Mouse (Mus musculus) T-helper 1 cell (primary cell): ENCODE results near the gene Tmem256.

Source experiments
- in situ Hi-C: fragments of 300-600 bp; cut with MboI, MseI; formaldehyde crosslinking; loops from one replicate; pipeline ENCODE4 v1.15.1; 2025; ENCODE audit warnings: high pct_unique_total_duplicates

Gene Tmem256

DNA sequence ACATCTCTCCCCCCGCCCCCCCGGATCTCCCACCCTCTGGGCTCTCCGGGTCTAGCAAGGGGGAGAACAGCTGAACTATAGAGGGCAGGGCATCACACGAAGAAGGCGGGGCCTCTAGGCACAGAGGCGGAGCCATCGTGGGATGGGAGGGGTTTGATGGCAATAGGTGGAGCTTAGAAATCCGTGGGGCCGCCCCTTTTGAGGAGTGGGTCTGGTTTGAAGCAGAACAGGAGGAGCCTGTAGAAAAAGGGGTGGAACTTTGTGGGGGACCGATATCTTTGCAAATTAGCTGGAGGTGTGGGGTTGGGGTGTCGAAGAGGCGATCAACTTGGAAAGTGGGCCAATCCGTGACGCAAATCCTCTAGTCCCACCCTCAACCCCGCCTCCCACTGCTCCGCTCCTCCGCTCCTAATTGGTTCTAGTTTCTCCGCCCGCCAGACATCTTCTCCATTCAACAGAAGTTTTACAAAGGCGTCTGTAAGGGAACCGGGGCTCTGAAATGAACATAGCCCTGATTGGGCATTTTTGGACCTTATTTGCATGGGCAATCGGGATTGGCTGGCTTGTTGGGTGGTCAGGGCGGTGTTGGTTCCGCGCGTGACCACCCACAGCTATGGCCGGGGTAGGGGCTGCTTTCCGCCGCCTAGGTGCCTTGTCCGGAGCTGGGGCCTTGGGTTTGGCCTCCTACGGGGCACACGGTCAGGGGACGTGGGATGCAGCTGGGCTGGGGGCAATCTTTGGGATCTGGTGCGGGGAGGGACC lies at the start of gene Tmem256:
TSS of gene Tmem256 (plus strand) at position 563 of the 762 bp plus-strand sequence.
- in situ Hi-C loops: no loop called here

GRCm38 (mm10) chr11:69789431-69789830 lies 48.9 kb upstream of the Tmem256 start:
- in situ Hi-C loops: no loop called here

DNA sequence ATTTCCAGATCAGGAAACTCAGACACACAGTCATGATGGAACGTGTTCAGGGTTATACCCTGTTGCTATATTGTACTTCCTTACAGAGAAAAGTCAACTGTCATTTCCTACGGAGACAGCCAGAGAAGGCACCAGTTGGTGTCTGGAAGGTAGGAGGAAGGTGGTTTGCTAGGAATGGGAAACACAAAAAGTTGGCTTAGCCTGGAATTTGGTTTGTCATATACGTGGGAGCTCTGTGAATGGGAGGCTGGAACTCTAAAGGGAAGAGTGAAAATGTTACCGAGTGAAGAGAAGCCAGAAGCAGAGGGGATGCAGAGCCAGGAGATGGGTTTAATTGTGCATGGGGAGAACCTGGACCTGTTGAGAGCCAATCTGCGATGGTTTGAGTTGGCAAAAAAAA lies 46.9 kb upstream of the Tmem256 start:
- in situ Hi-C loops: no loop called here

DNA sequence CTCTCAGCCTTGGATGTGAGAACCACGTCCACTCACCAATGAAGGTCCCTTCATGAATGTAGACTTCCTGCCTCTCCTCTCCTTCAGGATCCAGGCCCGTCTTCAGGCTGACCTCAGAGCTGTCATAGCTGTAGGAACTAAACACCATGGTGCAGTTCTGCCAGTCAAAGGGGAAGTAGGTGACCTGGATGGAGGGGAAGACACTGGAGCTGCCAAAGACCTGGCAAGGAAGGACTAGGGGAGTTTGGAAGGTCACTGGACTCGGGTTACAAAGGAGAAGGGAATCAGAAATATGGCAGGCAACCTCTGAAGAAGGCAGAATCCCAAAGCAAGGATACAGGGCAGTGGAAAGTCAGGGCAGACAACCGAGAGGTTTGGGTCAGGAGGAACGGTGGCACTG lies 44.9 kb upstream of the Tmem256 start:
- in situ Hi-C loops: no loop called here

DNA sequence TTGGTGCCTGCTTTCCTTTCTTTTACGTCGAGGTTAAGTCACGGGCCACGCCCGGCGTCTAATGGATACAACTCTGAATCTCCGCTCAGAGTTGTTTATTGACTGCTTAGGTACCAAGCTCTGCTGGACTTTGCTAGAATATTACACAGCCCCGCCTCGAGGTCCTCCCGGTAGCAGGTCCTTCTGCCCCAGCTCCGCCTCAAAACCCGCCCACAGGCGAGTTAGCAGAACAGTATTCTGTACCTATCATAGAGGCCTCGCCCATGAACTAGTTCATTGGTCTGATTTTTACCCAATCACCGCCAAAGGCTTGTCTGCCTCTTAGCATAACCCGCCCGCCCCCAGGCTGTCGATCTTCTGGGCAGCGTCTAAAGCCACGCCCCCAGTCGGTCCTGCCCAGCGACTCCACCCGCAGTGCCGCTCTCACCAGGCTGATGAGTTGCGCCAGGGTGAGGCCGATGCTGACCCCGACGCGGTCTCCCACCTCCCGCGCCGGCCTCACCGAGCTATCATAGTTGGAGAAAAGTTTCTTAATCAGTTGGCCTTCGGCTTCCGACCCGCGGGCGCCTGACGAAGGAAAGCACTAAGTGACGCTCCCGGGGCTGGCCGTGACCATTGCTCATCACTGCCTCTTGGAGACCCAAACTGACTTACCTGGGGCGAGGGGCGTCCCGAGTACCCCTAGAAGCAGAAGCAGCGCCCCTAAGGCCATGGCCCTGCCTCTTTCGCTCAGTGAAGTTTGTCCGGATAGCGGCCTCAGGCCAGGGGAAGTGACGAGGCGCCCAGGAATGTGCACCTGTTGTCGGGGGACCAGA lies 42.9 kb upstream of the Tmem256 start, which contains the start of gene Chrnb1:
TSS of gene Chrnb1 (minus strand) at position 776 of the 815 bp plus-strand sequence.
- in situ Hi-C loops: no loop called here

DNA sequence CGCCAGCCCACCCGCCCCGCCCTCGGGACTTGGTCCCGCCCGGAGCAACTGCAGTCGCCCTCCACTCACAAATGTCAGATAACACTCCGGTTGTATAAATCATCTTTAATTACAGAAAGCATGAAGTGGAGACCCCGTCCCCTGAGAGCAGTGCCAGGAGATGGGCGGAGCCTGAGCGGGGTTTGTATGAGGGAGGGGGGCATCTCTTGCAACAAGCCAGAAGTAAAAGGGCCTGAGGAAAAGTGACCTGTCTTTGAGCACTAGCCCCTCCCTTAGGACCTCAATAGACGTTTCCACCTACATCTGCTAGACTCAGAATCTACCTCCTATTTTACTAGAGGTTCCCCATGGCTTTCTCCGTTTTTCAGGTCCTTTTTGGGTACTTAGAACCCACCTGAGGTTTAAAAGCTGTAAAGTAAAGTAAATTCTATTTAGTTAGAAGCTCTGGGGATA lies 42.3 kb upstream of the Tmem256 start:
- in situ Hi-C loops: no loop called here

- in situ Hi-C loops: no loop called here
These were observed 40.4 kb upstream of the Tmem256 start for GRCm38 (mm10) chr11:69797924-69798323.

DNA sequence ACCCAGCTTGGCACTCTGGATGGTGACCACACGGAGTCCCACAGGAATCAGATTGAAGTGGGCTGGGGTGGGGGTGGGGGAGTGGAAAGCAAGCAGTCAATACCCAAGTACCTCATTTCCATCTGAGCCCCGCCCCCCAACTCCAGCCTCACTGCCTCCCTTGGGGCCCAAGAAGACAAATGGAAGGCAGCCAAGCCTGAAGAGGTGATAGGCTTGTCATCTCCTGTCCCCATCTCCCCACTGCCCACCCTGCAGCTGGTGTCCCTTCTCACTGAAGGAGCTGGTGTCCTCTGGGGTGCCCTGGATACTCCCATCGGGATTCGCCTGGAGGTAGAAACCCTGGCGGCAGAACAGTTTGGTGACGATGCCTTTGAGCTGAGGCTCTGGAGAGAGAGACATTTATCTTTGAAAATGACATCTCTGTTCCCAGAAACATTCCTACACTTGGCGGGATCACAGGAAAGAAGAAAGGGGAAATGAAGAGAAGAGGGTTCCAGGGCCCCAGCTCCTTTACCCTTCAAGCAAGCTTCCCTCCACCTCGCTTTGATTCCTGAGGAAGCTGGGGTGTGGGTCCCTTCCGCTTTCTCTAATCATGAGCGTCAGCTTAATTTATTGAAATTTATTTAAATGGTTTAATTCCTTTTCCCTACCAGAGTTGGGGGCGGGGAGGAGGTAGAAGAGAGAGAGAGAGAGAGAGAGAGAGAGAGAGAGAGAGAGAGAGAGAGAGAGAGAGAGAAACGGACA lies 38.7 kb upstream of the Tmem256 start:
- in situ Hi-C loops: no loop called here

DNA sequence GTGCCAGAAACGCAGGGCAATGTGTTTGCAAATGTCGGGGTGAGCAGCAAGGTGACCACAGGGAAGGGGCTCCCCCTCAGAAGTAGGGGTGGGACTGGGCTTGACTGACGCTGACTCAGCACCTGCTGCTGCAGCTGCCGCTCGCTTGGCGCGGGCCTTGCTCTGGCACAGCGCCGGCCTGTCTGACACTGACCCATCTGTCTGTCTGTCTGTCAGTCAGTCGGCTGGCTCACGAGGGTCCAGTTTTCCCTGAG lies 38.2 kb upstream of the Tmem256 start:
- in situ Hi-C loops: no loop called here

DNA sequence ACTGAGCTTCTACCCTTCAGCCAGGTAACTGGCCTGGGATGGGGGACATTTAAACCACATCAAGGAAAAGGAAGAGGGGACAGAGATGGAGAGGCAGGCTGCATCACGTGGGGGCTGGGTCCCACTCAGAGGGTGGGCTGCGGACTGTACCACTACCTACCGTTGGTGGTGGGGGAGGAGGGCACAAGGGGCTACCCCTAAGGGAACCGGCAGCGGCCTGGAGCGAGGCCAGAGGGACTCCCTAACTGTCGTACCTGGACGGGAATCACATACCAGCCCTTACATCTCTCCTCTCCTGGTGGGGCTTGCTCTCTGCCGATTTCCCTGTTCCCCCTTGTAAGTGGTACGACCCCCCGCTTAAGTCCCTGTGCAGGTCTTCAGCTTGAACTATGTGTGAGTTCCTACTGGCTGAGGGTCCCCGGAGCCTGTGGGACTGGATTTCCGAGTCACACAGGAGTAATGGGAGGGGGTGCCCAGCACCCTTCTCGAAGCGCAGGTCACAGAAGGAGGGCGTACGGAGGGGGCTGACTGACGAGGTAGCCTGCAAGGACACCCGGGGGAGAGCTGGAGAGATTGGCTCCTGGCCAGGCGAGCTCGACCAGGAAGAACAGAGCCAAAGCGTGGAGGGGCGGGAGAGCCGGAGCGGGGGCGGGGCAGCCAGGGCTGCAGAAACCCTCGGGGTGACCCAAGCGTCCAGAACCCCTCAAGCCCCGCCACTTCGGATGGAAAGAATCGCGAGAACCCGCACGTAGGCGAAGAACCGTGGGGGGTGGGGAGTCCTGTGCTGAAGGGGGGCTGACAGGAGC lies 37.7 kb upstream of the Tmem256 start:
- in situ Hi-C loops: no loop called here

DNA sequence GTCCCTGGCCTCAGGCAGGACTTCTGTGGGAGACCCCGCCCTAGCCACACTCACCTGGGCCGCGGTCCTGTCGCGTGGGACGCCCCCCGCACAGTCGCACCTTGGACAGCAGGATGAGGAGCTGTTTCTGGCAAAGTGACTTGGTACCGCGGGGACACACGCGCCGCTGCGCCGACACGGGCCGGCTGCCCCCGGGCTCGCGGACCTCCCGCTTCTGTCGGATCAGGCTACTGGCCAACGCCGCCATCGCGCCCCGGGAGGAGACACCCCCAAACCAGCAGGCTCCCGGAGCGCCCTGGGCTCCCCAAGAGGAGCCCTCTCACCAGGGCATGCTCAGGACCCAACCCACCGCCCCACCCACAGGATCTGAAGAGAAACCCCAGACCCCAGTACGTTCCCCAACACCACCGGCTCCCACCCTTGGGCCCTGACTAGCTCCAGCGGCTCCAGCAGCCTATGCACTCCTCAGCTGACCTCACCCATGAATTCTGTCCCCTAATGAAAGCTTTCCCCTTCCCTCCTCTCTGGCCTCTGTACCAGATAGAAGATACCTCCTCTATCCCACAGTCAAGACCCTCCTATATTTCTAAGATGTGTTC lies 36.8 kb upstream of the Tmem256 start, which contains the start of gene Fgf11:
TSS of gene Fgf11 (minus strand) at position 479 of the 599 bp plus-strand sequence.
- in situ Hi-C loops: no loop called here

DNA sequence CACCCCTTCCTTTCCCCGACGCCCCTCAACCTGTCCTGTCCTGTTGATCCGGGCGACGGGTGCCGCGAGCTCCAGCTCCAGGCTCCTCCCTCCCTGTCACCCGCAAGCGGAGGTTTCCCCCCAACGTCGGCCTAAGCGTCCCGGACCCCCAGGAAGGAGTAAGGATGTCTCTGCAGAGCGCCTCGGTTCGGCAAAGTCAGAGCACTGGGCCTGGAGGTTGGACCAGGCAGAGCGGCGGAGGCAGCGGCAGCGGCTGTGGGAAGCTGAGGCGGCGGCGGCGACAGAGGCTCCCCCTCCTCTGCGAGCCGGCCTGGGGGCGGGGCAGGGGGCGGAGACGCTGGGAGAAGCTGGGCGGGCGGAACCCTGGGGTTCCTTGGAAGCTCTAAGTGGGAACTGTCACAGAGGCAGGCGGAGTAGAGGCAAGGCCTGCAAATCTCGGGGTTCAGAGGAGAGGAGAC lies 35.6 kb upstream of the Tmem256 start:
- in situ Hi-C loops: no loop called here

GRCm38 (mm10) chr11:69803328-69803727 lies 35.0 kb upstream of the Tmem256 start:
- in situ Hi-C loops: no loop called here

GRCm38 (mm10) chr11:69803786-69804651 lies 34.3 kb upstream of the Tmem256 start:
- in situ Hi-C loops: no loop called here

DNA sequence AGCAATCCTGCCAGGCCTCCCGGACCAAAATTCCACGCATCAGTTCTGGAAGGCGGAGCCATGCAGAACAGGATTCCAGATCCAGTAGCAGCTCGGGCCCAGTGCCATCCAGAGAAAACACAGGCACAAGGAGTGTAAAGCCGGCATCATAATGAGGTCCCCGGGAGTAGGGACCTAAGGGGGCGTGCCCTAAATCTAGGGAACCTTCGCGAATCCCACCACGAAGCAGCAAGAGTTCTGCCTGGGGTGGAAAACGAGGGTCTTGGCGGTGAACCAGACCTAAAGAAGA lies 33.7 kb upstream of the Tmem256 start:
- in situ Hi-C loops: no loop called here

DNA sequence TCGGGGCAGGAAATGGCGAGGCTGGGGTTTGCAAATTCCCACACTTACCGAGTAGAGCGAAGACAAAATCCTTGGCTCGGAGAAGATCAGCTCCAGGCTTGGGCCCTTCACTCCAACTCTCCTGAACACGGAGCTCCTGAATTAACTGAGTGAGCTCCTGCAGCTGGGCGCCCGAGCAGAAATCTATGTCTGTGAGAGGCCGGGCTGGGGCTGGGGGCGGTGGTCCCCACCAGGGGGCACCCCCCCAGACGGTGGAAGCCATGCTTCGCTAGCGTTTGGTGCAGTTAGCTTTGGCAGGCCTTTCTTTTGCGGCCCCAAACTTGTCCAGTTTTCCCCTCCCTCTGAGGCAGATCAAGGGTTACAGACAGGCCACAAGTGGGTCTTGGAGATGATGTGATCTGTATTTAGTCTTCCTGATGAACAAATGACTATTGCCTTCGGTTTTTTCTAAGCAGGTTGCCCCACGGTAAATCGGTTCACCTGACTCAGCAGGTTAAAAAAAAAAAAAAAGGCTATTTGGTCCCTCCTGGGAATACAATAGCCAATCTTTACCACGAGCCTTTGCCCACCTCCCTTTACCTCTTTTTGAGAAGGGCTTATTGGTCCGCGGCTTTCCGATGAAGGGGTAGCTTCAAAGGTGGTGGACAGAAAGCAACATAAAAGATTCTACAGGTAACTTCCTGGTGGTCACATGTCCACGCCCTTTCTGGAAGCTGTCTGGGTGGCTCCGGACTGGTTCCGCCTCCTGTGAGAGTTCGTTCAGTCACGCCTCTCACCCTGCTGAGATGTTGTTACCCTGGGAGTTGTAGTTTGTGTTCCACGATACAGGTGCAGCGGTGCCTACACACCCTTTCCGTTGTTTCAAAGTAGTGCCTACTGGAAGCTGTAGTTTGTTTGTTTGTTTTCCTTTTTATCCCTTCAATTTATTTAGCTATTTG lies 33.1 kb upstream of the Tmem256 start, which contains the start of gene Tmem102:
TSS of gene Tmem102 (minus strand) at position 653 of the 938 bp plus-strand sequence.
- in situ Hi-C loops: loop anchor here (5.0 kb wide), 1 partner anchor 72 kb away; the partner anchor contains the start of gene Tmem95

DNA sequence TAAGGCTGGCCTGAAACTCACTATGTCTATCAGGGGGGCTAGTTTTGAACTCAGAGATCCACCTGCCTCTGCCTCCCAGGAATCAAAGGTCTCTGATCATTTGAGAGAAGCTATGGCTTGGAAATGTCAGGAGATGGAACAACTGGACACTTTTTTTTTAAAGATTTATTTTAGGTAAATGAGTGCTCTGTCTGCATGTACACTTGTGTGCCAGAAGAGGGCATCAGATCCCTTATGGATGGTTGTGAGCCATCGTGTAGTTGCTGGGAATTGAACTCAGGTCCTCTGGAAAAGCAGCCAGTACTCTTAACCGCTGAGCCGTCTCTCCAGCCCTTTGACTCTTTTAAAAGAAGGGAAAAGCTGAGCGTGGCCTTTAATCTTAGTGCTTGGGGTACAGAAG lies 31.9 kb upstream of the Tmem256 start:
- in situ Hi-C loops: loop anchor here (5.0 kb wide), 1 partner anchor 71 kb away; the partner anchor contains the start of gene Tmem95

DNA sequence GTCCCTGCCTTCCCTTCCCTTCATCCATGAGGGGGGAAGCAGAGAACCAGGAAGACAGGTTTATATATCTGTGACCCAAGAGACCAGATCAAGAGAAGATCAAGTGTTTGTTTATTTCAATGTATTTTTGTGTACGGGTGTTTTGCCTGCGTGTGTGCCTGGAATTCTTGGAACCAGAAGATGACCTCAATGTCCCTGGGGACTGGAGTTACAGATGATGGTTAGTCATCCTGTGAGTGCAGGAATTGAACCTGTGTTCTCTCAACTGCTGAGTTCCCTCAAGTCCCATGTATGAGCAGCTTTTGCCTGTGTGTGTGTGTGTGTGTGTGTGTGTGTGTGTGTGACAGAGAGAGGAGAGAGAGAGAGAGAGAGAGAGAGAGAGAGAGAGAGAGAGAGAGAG lies 30.7 kb upstream of the Tmem256 start:
- in situ Hi-C loops: loop anchor here (5.0 kb wide), 1 partner anchor 70 kb away; the partner anchor contains the start of gene Tmem95

DNA sequence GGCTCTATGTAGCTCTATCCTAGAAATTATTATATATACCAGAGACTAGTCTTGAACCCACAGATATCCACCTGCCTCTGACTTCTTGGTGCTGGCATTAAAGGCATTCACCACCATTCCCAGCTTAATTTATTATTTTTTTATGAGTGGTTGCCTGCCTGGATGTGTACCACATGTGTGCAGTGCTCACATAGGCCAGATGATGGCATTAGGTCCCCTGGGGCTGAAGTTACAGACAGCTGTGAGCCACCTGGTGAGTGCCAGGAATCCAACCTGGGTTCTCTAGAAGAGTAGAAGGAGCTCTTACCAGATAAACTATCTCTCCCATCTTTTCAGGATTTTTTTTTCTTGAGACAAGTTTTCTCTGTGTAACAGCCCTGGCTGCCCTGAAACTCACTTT lies 28.0 kb upstream of the Tmem256 start:
- in situ Hi-C loops: no loop called here
